Mouse (Mus musculus): Measurements from ENCODE around the gene Sdhb. TPM values are rescaled to one million over a fixed set of nuclear protein-coding genes. Genes with fewer than 3 reads are reported as not detected.
A peak's percentile ranks its signal among the peaks of the same experiment; 100 is the strongest.

Sdhb gene
- polyA plus RNA-seq, 1 experiment from 2014 or later: 1,167 TPM

DNA sequence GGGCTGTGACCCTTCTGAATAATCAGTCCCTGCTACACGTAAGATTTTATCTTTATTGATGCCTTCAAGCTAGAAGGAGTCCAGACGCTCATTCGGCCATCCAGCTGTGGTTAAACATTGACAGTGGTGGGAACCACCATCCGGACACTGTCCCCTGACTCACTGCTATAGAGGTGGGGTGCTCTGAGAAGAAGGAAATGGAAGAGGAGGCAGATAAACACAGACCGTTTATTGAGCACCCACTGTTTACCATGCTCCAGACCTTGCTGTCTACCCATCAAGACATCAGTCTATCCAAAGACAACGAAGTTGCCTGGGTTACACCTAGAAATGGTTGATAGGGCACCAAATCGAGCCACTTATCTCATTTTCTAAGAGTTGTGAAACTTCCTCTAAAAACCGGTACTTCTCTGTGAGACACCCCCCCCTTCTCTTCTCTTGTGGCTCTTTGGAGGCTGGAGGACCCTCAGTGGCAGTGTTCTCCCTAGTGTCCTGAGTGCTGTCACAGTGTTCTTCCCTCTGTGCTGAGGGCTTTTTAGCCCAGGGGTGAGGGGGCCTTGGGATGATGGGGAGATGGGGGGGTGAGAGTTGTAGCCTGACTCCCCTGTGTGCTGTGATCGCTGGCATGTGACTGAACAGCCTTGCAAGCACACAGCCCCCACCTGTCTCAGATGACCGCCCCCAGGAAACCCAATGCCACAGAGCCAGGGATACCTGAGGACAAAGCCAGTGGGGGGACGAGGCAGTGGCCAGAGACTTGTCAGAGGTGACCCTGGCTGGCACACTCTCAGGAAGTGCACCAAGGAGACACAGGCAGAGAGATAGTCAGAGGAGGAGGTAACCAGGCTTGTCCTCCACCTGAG lies 40.8 kb upstream of the Sdhb start:
- no peak overlapping the region for H3K4me3 ChIP-seq (ENCODE audit: low read length)
- H3K4me2 ChIP-seq (ENCODE audit: low read depth, low read length): no peak overlapping the region
- no peak overlapping the region for H3K9ac ChIP-seq (ENCODE audit: low read length)
- ATAC-seq (replicated peaks; ENCODE audit: extremely low read depth, insufficient read depth, low FRiP score): no peak
- 52% methylated on average over 11 of the region's 11 CpGs for WGBS
- H3K9me3 ChIP-seq (replicated peaks; ENCODE audit: control insufficient read depth, low read length): no peaks in the 10 kb centered on the region
- H3K4me1 ChIP-seq (ENCODE audit: control insufficient read depth, insufficient read depth, low read length): 0 out of 2 replicates have a peak, but pooled peaks cover 4% of the 10 kb centered on the region
- no peak overlapping the region for H3K27ac ChIP-seq (ENCODE audit: low read length)
- no peaks in the 10 kb centered on the region for H3K27me3 ChIP-seq (ENCODE audit: control insufficient read depth, insufficient read depth, low read length)
- H3K36me3 ChIP-seq (ENCODE audit: control insufficient read depth, insufficient read depth): no peaks in the 10 kb centered on the region

DNA sequence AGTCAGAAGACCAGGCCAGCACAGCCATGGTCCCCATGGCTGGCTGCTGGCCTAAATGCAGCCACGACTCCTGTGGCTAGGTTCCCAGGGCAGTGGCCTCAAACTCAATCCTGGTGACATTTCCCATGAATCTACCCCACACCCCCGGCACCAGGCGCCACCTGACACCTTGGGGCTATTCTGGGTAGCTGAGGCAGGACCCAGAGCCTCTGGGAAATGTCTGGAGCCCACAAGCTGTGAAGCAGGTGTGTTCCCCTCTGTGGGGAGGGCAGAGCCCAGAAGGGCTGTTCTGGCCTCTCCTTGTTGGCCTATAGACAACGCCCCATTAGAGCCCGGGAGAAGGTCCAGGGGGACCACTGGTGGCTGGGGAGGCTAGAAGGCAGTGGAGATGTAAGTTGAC lies 38.5 kb upstream of the Sdhb start:
- no peak for ATAC-seq (replicated peaks; ENCODE audit: extremely low read depth, insufficient read depth, low FRiP score)
- H3K4me1 ChIP-seq (ENCODE audit: control insufficient read depth, insufficient read depth, low read length): peaks cover 16% of the 10 kb centered on the region

DNA sequence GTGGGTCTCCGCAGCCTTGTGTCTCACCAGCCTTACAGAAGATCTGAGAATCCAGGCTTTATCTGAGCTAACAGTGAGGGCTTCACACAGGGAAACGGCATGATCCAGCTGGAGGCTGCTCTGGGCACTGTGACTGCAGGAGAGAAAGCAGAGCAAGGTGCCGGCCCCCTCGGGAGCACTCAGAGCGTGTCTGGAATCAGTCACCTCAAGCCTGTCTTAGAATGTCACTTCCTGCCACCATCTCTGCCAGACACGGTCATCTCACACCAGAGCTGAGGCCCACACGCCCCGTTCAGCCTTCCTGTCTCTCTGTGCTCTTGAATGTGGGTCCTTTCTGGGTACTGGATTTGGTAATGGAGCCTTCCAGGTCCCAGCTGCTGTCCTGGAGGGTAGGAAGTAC lies 35.4 kb upstream of the Sdhb start:
- peak overlapping the region; percentile 60 for H3K27ac ChIP-seq (ENCODE audit: low read length)
- no peaks in the 10 kb centered on the region for H3K27me3 ChIP-seq (ENCODE audit: control insufficient read depth, insufficient read depth, low read length)
- peak; percentile 37; the same call in 1 of the 2 replicates for ATAC-seq (replicated peaks; ENCODE audit: extremely low read depth, insufficient read depth, low FRiP score)
- H3K36me3 ChIP-seq (ENCODE audit: control insufficient read depth, insufficient read depth): no peaks in the 10 kb centered on the region
- no peaks in the 10 kb centered on the region for H3K9me3 ChIP-seq (replicated peaks; ENCODE audit: control insufficient read depth, low read length)
- H3K4me3 ChIP-seq (ENCODE audit: low read length): no peak overlapping the region
- H3K9ac ChIP-seq (ENCODE audit: low read length): no peak overlapping the region
- 18% methylated on average over 8 of the region's 8 CpGs for WGBS
- H3K4me2 ChIP-seq (ENCODE audit: low read depth, low read length): 0 out of 2 replicates have a peak overlapping the region, but pooled peaks have one; percentile 8
- H3K4me1 ChIP-seq (ENCODE audit: control insufficient read depth, insufficient read depth, low read length): peaks cover 16% of the 10 kb centered on the region

More for the DNA sequence above, 38.5 kb upstream of the Sdhb start:
- no peaks in the 10 kb centered on the region for H3K27me3 ChIP-seq (ENCODE audit: control insufficient read depth, insufficient read depth, low read length)
- H3K36me3 ChIP-seq (ENCODE audit: control insufficient read depth, insufficient read depth): no peaks in the 10 kb centered on the region
- H3K27ac ChIP-seq (ENCODE audit: low read length): no peak overlapping the region
- H3K4me3 ChIP-seq (ENCODE audit: low read length): no peak overlapping the region
- H3K9ac ChIP-seq (ENCODE audit: low read length): no peak overlapping the region
- no peak overlapping the region for H3K4me2 ChIP-seq (ENCODE audit: low read depth, low read length)
- 65% methylated on average over 5 of the region's 5 CpGs for WGBS
- no peaks in the 10 kb centered on the region for H3K9me3 ChIP-seq (replicated peaks; ENCODE audit: control insufficient read depth, low read length)

DNA sequence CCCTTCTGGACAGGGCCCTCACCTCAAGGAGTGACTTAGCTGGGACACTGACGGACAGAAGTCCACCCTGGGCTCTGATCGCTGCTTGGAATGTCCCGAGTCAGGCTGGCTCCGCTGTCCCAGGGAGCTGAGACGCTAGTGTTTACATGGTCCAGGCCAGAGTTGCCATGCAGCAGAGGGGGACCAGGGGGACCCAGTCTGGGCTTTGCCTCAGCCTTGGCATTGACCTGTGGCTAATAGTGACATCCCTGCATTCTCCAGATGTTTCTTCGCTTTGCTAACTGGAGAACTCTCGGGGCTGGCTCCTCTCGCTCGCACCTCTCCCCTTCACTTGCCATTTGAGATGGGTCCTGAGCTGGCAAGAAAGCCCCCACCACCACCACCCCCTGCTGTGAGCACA lies 32.7 kb upstream of the Sdhb start:
- Histone ChIP-seq H3K36me3 (ENCODE audit: control insufficient read depth, insufficient read depth) (no peaks in the 10 kb centered on the region), H3K4me2 (ENCODE audit: low read depth, low read length) (no peak overlapping the region), H3K27ac (ENCODE audit: low read length) (no peak overlapping the region), H3K9me3 (replicated peaks; ENCODE audit: control insufficient read depth, low read length) (no peaks in the 10 kb centered on the region), H3K4me1 (ENCODE audit: control insufficient read depth, insufficient read depth, low read length) (peaks cover 16% of the 10 kb centered on the region), H3K27me3 (ENCODE audit: control insufficient read depth, insufficient read depth, low read length) (no peaks in the 10 kb centered on the region), H3K4me3 (ENCODE audit: low read length) (no peak overlapping the region), H3K9ac (ENCODE audit: low read length) (no peak overlapping the region)
- no peak for ATAC-seq (replicated peaks; ENCODE audit: extremely low read depth, insufficient read depth, low FRiP score)
- 50% methylated on average over 9 of the region's 9 CpGs for WGBS

DNA sequence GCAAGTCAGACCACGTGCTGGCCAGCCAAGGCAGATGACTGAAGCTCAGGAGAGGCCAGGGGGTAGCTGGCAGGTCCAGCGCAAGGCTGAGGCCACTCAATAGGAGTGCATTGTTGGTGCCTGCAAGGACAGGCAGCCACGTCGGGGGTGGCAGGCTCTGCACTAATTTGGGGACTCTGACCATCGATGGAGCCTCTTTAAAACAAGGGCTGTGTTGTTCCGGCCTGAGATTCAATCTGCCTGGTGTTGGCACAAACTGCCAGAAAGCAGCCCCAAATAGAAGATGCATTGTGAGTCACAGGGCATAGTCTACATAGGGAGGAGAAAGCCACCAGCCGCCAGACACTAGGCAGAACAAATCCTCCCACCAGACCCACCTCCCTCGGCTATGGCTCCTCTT lies 31.3 kb upstream of the Sdhb start:
- peaks cover 12% of the 10 kb centered on the region for H3K4me1 ChIP-seq (ENCODE audit: control insufficient read depth, insufficient read depth, low read length)
- H3K9ac ChIP-seq (ENCODE audit: low read length): no peak overlapping the region
- no peaks in the 10 kb centered on the region for H3K36me3 ChIP-seq (ENCODE audit: control insufficient read depth, insufficient read depth)
- no peaks in the 10 kb centered on the region for H3K9me3 ChIP-seq (replicated peaks; ENCODE audit: control insufficient read depth, low read length)
- no peak overlapping the region for H3K4me3 ChIP-seq (ENCODE audit: low read length)
- no peaks in the 10 kb centered on the region for H3K27me3 ChIP-seq (ENCODE audit: control insufficient read depth, insufficient read depth, low read length)
- H3K27ac ChIP-seq (ENCODE audit: low read length): no peak overlapping the region
- H3K4me2 ChIP-seq (ENCODE audit: low read depth, low read length): no peak overlapping the region
- no peak for ATAC-seq (replicated peaks; ENCODE audit: extremely low read depth, insufficient read depth, low FRiP score)
- 47% methylated on average over 8 of the region's 8 CpGs for whole genome bisulfite sequencing

- H3K4me3 ChIP-seq (ENCODE audit: low read length): no peak overlapping the region
- H3K4me2 ChIP-seq (ENCODE audit: low read depth, low read length): no peak overlapping the region
- no peaks in the 10 kb centered on the region for H3K9me3 ChIP-seq (replicated peaks; ENCODE audit: control insufficient read depth, low read length)
- ATAC-seq (replicated peaks; ENCODE audit: extremely low read depth, insufficient read depth, low FRiP score): no peak
- no peaks in the 10 kb centered on the region for H3K36me3 ChIP-seq (ENCODE audit: control insufficient read depth, insufficient read depth)
- H3K9ac ChIP-seq (ENCODE audit: low read length): no peak overlapping the region
- 46% methylated on average over 10 of the region's 10 CpGs for WGBS
- no peaks in the 10 kb centered on the region for H3K27me3 ChIP-seq (ENCODE audit: control insufficient read depth, insufficient read depth, low read length)
- H3K4me1 ChIP-seq (ENCODE audit: control insufficient read depth, insufficient read depth, low read length): peaks cover 4% of the 10 kb centered on the region
- H3K27ac ChIP-seq (ENCODE audit: low read length): no peak overlapping the region
Measured at GRCm38 (mm10) chr4:140930900-140931470, 30.0 kb upstream of the Sdhb start.

GRCm38 (mm10) chr4:140935643-140936042 lies 25.4 kb upstream of the Sdhb start:
- no peaks in the 10 kb centered on the region for H3K4me1 ChIP-seq (ENCODE audit: control insufficient read depth, insufficient read depth, low read length)
- H3K4me2 ChIP-seq (ENCODE audit: low read depth, low read length): no peak overlapping the region
- no peak overlapping the region for H3K9ac ChIP-seq (ENCODE audit: low read length)
- WGBS: 77% methylated on average over 9 of the region's 9 CpGs
- no peaks in the 10 kb centered on the region for H3K36me3 ChIP-seq (ENCODE audit: control insufficient read depth, insufficient read depth)
- H3K27me3 ChIP-seq (ENCODE audit: control insufficient read depth, insufficient read depth, low read length): no peaks in the 10 kb centered on the region
- H3K4me3 ChIP-seq (ENCODE audit: low read length): no peak overlapping the region
- ATAC-seq (replicated peaks; ENCODE audit: extremely low read depth, insufficient read depth, low FRiP score): no peak
- H3K9me3 ChIP-seq (replicated peaks; ENCODE audit: control insufficient read depth, low read length): peaks cover 6% of the 10 kb centered on the region
- no peak overlapping the region for H3K27ac ChIP-seq (ENCODE audit: low read length)

DNA sequence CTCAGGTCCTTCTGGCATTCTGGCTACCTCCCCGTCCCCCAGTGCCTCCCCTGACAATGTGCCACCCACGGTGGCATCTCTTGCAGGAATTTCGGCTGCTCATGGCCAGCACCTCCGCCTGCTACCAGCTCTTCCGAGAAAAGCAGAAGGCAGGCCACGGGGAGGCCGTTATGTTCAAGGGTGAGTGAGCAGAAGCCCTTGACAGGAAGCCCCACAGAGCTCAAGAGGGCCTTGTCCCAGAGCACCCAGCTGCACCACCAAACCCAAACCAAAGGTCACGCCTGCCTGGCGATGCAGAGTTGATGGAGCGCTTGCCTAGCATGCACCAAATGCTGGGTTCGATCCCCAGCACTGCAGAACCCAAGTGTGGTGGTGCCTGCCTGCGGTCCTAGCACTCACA lies 16.6 kb upstream of the Sdhb start:
- Histone ChIP-seq H3K36me3 (ENCODE audit: control insufficient read depth, insufficient read depth) (no peaks in the 10 kb centered on the region), H3K9ac (ENCODE audit: low read length) (no peak overlapping the region), H3K27ac (ENCODE audit: low read length) (peak overlapping the region; percentile 75), H3K9me3 (replicated peaks; ENCODE audit: control insufficient read depth, low read length) (peaks cover 3% of the 10 kb centered on the region; the same call in 1 of the 2 replicates), H3K4me1 (ENCODE audit: control insufficient read depth, insufficient read depth, low read length) (no peaks in the 10 kb centered on the region; the same call in 1 of the 2 replicates), H3K4me2 (ENCODE audit: low read depth, low read length) (no peak overlapping the region; the same call in 1 of the 2 replicates), H3K27me3 (ENCODE audit: control insufficient read depth, insufficient read depth, low read length) (no peaks in the 10 kb centered on the region), H3K4me3 (ENCODE audit: low read length) (no peak overlapping the region)
- 84% methylated on average over 12 of the region's 12 CpGs for WGBS
- ATAC-seq (replicated peaks; ENCODE audit: extremely low read depth, insufficient read depth, low FRiP score): 0 out of 2 replicates have a peak, but pooled peaks have one; percentile 19

DNA sequence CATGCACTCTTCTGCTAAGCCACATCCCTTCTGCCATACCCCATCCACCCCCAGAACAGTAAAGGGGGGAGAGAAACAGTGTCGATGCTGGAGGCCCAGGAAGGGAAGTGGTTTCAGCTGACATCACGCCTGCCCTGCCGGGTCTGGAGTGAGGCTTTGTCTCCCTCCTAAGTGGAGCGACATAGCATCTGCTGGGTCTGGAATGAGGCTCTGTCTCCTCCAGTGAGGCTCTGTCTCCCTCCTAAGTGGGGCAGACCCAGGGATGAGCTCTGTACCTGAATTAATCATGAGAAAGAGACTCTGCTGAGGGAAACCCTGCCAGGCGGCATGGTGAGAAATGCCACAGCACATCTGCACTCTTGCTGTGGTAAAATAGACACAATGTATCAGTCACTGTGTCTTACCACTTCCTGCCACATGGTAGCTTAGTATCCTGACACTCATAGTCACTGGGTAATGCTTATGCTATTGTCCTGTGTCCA lies 16.0 kb upstream of the Sdhb start:
- peak; percentile 61 for ATAC-seq (replicated peaks; ENCODE audit: extremely low read depth, insufficient read depth, low FRiP score)
- no peak overlapping the region for H3K4me3 ChIP-seq (ENCODE audit: low read length)
- H3K27me3 ChIP-seq (ENCODE audit: control insufficient read depth, insufficient read depth, low read length): no peaks in the 10 kb centered on the region
- peaks cover 3% of the 10 kb centered on the region; the same call in 1 of the 2 replicates for H3K9me3 ChIP-seq (replicated peaks; ENCODE audit: control insufficient read depth, low read length)
- H3K27ac ChIP-seq (ENCODE audit: low read length): peak overlapping the region; percentile 75
- no peak overlapping the region for H3K9ac ChIP-seq (ENCODE audit: low read length)
- H3K4me1 ChIP-seq (ENCODE audit: control insufficient read depth, insufficient read depth, low read length): no peaks in the 10 kb centered on the region; the same call in 1 of the 2 replicates
- no peaks in the 10 kb centered on the region for H3K36me3 ChIP-seq (ENCODE audit: control insufficient read depth, insufficient read depth)
- WGBS: 53% methylated on average over 5 of the region's 5 CpGs
- no peak overlapping the region for H3K4me2 ChIP-seq (ENCODE audit: low read depth, low read length)
